Mouse (Mus musculus): ENCODE measurements around the gene 2310007B03Rik. TPM values are rescaled to one million over a fixed set of nuclear protein-coding genes. Genes with fewer than 3 reads are reported as not detected.

The 2310007B03Rik gene
- polyA plus RNA-seq, 1 experiment: not detected

GRCm38 (mm10) chr1:93168295-93168775, 7.6 kb upstream of the 2310007B03Rik start, which contains the start of gene Crocc2:
Gene Crocc2 (plus strand): TSS chr1:93168725.
- H3K36me3 ChIP-seq (ENCODE audit: control insufficient read depth, insufficient read depth, low read length): no peaks in the 10 kb centered on the region
- no peak within 1 kb of the TSS for H3K4me3 ChIP-seq (ENCODE audit: control insufficient read depth, low read depth, low read length)
- H3K27ac ChIP-seq (ENCODE audit: control insufficient read depth, insufficient read depth, low read depth, low read length): no peak within 1 kb of the TSS
- no peaks in the 10 kb centered on the region for H3K4me1 ChIP-seq (ENCODE audit: control insufficient read depth, insufficient read depth, low read length)
- H3K27me3 ChIP-seq (ENCODE audit: control insufficient read depth, insufficient read depth, low read length): no peaks in the 10 kb centered on the region
- TF ChIP-seq CTCF (IDR thresholded peaks at IDR 0.05; ENCODE audit: control insufficient read depth, insufficient read depth, insufficient replicate concordance, low read depth, low read length) (no peak), POLR2A (IDR thresholded peaks at IDR 0.05; ENCODE audit: control insufficient read depth, low read depth, low read length) (no peak)

- no peak overlapping the region for H3K27ac ChIP-seq (ENCODE audit: control insufficient read depth, insufficient read depth, low read depth, low read length)
- no peak for TF ChIP-seq CTCF (IDR thresholded peaks at IDR 0.05; ENCODE audit: control insufficient read depth, insufficient read depth, insufficient replicate concordance, low read depth, low read length)
- TF ChIP-seq POLR2A (IDR thresholded peaks at IDR 0.05; ENCODE audit: control insufficient read depth, low read depth, low read length): no peak
- no peaks in the 10 kb centered on the region for H3K27me3 ChIP-seq (ENCODE audit: control insufficient read depth, insufficient read depth, low read length)
- no peaks in the 10 kb centered on the region for H3K4me1 ChIP-seq (ENCODE audit: control insufficient read depth, insufficient read depth, low read length)
- H3K4me3 ChIP-seq (ENCODE audit: control insufficient read depth, low read depth, low read length): no peak overlapping the region
- no peaks in the 10 kb centered on the region for H3K36me3 ChIP-seq (ENCODE audit: control insufficient read depth, insufficient read depth, low read length)
Measured at GRCm38 (mm10) chr1:93166346-93167079, 5.8 kb upstream of the 2310007B03Rik start.

GRCm38 (mm10) chr1:93165447-93165846, 4.7 kb upstream of the 2310007B03Rik start:
- no peaks in the 10 kb centered on the region for H3K36me3 ChIP-seq (ENCODE audit: control insufficient read depth, insufficient read depth, low read length)
- no peaks in the 10 kb centered on the region for H3K27me3 ChIP-seq (ENCODE audit: control insufficient read depth, insufficient read depth, low read length)
- H3K4me3 ChIP-seq (ENCODE audit: control insufficient read depth, low read depth, low read length): no peak overlapping the region
- no peak for TF ChIP-seq POLR2A (IDR thresholded peaks at IDR 0.05; ENCODE audit: control insufficient read depth, low read depth, low read length)
- TF ChIP-seq CTCF (IDR thresholded peaks at IDR 0.05; ENCODE audit: control insufficient read depth, insufficient read depth, insufficient replicate concordance, low read depth, low read length): no peak
- H3K4me1 ChIP-seq (ENCODE audit: control insufficient read depth, insufficient read depth, low read length): no peaks in the 10 kb centered on the region
- H3K27ac ChIP-seq (ENCODE audit: control insufficient read depth, insufficient read depth, low read depth, low read length): no peak overlapping the region

GRCm38 (mm10) chr1:93162588-93162987, 1.8 kb upstream of the 2310007B03Rik start:
- Histone ChIP-seq H3K27ac (ENCODE audit: control insufficient read depth, insufficient read depth, low read depth, low read length) (no peak overlapping the region), H3K27me3 (ENCODE audit: control insufficient read depth, insufficient read depth, low read length) (no peaks in the 10 kb centered on the region), H3K4me3 (ENCODE audit: control insufficient read depth, low read depth, low read length) (no peak overlapping the region), H3K36me3 (ENCODE audit: control insufficient read depth, insufficient read depth, low read length) (no peaks in the 10 kb centered on the region), H3K4me1 (ENCODE audit: control insufficient read depth, insufficient read depth, low read length) (no peaks in the 10 kb centered on the region)
- TF ChIP-seq POLR2A (IDR thresholded peaks at IDR 0.05; ENCODE audit: control insufficient read depth, low read depth, low read length) (no peak), CTCF (IDR thresholded peaks at IDR 0.05; ENCODE audit: control insufficient read depth, insufficient read depth, insufficient replicate concordance, low read depth, low read length) (no peak)

GRCm38 (mm10) chr1:93161921-93162320, 1.2 kb upstream of the 2310007B03Rik start:
- no peaks in the 10 kb centered on the region for H3K36me3 ChIP-seq (ENCODE audit: control insufficient read depth, insufficient read depth, low read length)
- no peaks in the 10 kb centered on the region for H3K4me1 ChIP-seq (ENCODE audit: control insufficient read depth, insufficient read depth, low read length)
- H3K4me3 ChIP-seq (ENCODE audit: control insufficient read depth, low read depth, low read length): no peak overlapping the region
- H3K27me3 ChIP-seq (ENCODE audit: control insufficient read depth, insufficient read depth, low read length): no peaks in the 10 kb centered on the region
- H3K27ac ChIP-seq (ENCODE audit: control insufficient read depth, insufficient read depth, low read depth, low read length): no peak overlapping the region
- TF ChIP-seq POLR2A (IDR thresholded peaks at IDR 0.05; ENCODE audit: control insufficient read depth, low read depth, low read length) (no peak), CTCF (IDR thresholded peaks at IDR 0.05; ENCODE audit: control insufficient read depth, insufficient read depth, insufficient replicate concordance, low read depth, low read length) (no peak)

DNA sequence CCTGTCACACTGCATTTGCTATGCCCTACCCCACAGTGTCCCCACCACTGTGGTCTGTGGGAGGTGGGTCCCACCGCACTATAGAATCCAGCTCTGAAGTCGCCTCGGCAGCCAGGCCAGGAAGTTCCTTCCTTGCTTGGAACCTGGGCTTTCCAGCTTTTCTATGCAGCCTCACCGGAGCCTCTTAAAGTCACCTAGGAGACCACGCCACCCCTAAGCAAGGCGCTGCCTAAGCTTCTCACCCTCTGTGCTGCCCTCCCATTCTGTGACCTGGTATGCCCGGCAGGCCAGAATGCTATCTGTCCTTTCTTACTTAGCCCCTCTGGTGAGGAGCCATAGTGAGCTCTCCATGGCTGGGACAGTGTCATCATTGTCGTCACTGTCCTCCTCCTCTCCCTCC, 602 bp upstream of the 2310007B03Rik start:
- H3K4me1 ChIP-seq (ENCODE audit: control insufficient read depth, insufficient read depth, low read length): no peaks in the 10 kb centered on the region
- no peak overlapping the region for H3K27ac ChIP-seq (ENCODE audit: control insufficient read depth, insufficient read depth, low read depth, low read length)
- H3K4me3 ChIP-seq (ENCODE audit: control insufficient read depth, low read depth, low read length): no peak overlapping the region
- TF ChIP-seq POLR2A (IDR thresholded peaks at IDR 0.05; ENCODE audit: control insufficient read depth, low read depth, low read length): no peak
- TF ChIP-seq CTCF (IDR thresholded peaks at IDR 0.05; ENCODE audit: control insufficient read depth, insufficient read depth, insufficient replicate concordance, low read depth, low read length): no peak
- no peaks in the 10 kb centered on the region for H3K27me3 ChIP-seq (ENCODE audit: control insufficient read depth, insufficient read depth, low read length)
- H3K36me3 ChIP-seq (ENCODE audit: control insufficient read depth, insufficient read depth, low read length): no peaks in the 10 kb centered on the region

DNA sequence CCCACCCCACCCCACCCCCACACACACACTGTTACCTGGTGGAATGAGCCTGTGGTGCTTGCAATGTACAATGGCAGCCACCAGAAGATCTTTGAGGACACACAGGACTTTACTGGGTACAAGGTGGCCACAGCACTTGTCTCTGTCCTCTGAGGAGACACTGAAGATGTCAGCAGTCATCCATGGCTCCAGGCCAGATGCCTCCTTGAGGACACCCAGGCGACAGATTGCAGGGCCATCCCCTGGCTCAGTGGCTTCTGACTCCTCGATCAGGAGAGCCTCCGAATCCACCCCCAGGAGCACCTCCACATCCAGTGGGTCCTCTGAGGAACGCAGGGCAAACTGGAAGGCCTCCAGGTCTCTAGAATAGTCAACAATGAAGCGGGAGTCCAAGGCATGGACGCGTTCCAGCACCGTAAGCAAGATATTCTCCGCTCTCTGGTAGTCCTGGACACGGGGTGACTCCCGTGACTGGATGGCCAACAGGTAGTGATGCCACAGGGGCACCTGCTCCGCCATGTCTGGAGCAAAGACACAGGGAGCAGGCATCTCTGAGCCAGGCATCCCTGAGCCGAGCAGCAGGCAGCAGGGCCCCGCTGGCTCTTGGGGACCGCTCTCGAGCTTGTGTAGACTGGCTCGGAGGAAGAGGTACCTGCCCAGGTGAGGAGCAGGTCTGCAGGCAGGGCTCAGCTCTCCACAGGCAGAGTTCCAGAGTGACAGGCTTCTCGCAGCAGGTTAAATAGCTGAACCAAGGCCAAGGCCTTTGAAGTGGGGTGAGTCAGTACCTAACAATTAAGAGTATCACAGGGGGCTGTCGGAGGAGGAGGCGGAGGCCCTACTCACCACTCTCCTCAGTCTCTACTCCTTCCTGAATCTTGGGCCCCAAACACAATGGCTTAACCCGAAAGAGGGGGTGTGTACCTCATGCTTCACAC, 915 bp downstream of the 2310007B03Rik start:
- H3K4me1 ChIP-seq (ENCODE audit: control insufficient read depth, insufficient read depth, low read length): no peaks in the 10 kb centered on the region
- H3K27me3 ChIP-seq (ENCODE audit: control insufficient read depth, insufficient read depth, low read length): no peaks in the 10 kb centered on the region
- H3K4me3 ChIP-seq (ENCODE audit: control insufficient read depth, low read depth, low read length): no peak overlapping the region
- TF ChIP-seq CTCF (IDR thresholded peaks at IDR 0.05; ENCODE audit: control insufficient read depth, insufficient read depth, insufficient replicate concordance, low read depth, low read length) (no peak), POLR2A (IDR thresholded peaks at IDR 0.05; ENCODE audit: control insufficient read depth, low read depth, low read length) (no peak)
- H3K27ac ChIP-seq (ENCODE audit: control insufficient read depth, insufficient read depth, low read depth, low read length): no peak overlapping the region
- no peaks in the 10 kb centered on the region for H3K36me3 ChIP-seq (ENCODE audit: control insufficient read depth, insufficient read depth, low read length)

Data from testis, adult 2 months (tissue).